Mouse (Mus musculus) CH12.LX (cell line): ENCODE results near the gene Ryr1.

Experiments
- EP300 ChIP-seq: IDR thresholded peaks from 2 replicates; pipeline ENCODE4 v1.6.1; 2011; ENCODE audit warnings: low read length, improper control_type of control experiment
- HCFC1 ChIP-seq: IDR thresholded peaks from 2 replicates; pipeline ENCODE4 v1.6.1; 2012; ENCODE audit warnings: low read depth, mild to moderate bottlenecking, inconsistent platforms, low read length, improper control_type of control experiment
- JUND ChIP-seq: conservative IDR thresholded peaks from 2 replicates; pipeline ENCODE4 v1.6.1; 2011; ENCODE audit warnings: low read depth, low read length, improper control_type of control experiment
- SMC3 ChIP-seq: IDR thresholded peaks from 2 replicates; pipeline ENCODE4 v1.6.1; 2011; ENCODE audit warnings: low read depth, low read length, improper control_type of control experiment

- TF ChIP-seq EP300 (no peak), JUND (no peak), SMC3 (no peak), HCFC1 (no peak)
Observed at GRCm38 (mm10) chr7:29067758-29068157, 57.2 kb downstream of the Ryr1 start.
